Mouse (Mus musculus) myocyte (in vitro differentiated cells): ENCODE data around the gene Ctdsp2.

Source experiments
- E2F4 ChIP-seq: IDR thresholded peaks from one replicate; pipeline ENCODE4 v1.6.1; 2011; ENCODE audit warnings: mild to moderate bottlenecking, control low read depth, moderate library complexity; ENCODE audit not compliant: insufficient read depth
- POLR2A ChIP-seq: IDR thresholded peaks from one replicate; pipeline ENCODE4 v1.6.1; 2011; ENCODE audit warnings: low read depth, mild to moderate bottlenecking, control low read depth, moderate library complexity; ENCODE audit not compliant: insufficient read length
- TCF3 ChIP-seq: IDR thresholded peaks from one replicate; pipeline ENCODE4 v1.6.1; 2011; ENCODE audit warnings: low read depth, control low read depth; ENCODE audit not compliant: insufficient read length
- USF1 ChIP-seq: IDR thresholded peaks from one replicate; pipeline ENCODE4 v1.6.1; 2011; ENCODE audit warnings: low read depth, mild to moderate bottlenecking, control low read depth, moderate library complexity

GRCm38 (mm10) chr10:126962966-126963330 is 15.6 kb upstream of the Ctdsp2 start:
- TF ChIP-seq USF1 = no peak
- TF ChIP-seq POLR2A = no peak
- TF ChIP-seq TCF3 = no peak
- TF ChIP-seq E2F4 = no peak
